Mouse (Mus musculus): ENCODE data around the gene Atp13a1.

DNA sequence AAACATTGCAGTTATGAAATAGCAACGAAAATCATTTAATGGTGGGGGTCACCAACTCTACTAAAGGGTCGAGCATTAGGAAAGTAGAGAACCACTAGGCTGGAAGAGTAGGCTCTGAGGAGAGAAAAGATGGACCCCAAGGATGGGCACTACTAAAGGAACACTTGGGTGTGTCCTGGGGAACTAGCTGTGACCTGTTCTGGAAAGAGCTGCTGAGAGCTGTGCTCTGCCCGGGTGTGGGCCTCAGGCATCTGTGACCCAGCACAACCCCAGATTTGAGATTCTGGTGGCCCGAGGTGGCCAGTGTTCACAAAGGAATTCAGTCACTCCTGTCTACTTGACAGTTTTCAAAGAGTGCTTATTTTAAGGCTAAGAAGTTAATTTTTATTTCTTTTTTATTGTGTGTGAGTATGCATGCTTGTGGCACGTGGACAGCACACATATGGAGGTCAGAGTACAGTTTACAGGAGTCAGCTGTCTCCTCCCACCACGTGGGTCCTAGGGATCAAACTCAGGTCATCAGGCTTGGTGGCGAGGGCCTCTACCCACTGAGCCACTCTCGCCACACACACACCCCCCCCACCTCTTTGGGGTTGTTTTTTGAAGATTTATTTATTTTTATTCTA lies 46.2 kb downstream of the Atp13a1 start:
- TF ChIP-seq POLR2A (IDR thresholded peaks at IDR 0.05; ENCODE audit: low read depth, low read length) (no peak), SMC3 (IDR thresholded peaks at IDR 0.05; ENCODE audit: low read depth, low read length) (no peak), HCFC1 (IDR thresholded peaks at IDR 0.05; ENCODE audit: low read depth, low read length) (no peak), EP300 (IDR thresholded peaks at IDR 0.05; ENCODE audit: low read length) (no peak), CTCF (conservative IDR thresholded peaks at IDR 0.05 in 1 of 2, IDR thresholded peaks at IDR 0.05 in 1 of 2; ENCODE audit: low read depth in 2 of 2, low read length in 2 of 2) (no peak), BHLHE40 (IDR thresholded peaks at IDR 0.05; ENCODE audit: low read depth, low read length) (no peak), USF1 (IDR thresholded peaks at IDR 0.05; ENCODE audit: low read depth, low read length) (no peak), TBP (conservative IDR thresholded peaks at IDR 0.05; ENCODE audit: low read depth, low read length) (no peak), E2F4 (IDR thresholded peaks at IDR 0.05; ENCODE audit: insufficient replicate concordance, low read depth, low read length) (no peak), ZKSCAN1 (IDR thresholded peaks at IDR 0.05; ENCODE audit: borderline replicate concordance, low read depth, low read length) (no peak), TCF12 (IDR thresholded peaks at IDR 0.05; ENCODE audit: low read depth, low read length) (no peak)

Data from CH12.LX (cell line).